Mouse (Mus musculus): ENCODE data around the gene Cped1.

The Cped1 gene

DNA sequence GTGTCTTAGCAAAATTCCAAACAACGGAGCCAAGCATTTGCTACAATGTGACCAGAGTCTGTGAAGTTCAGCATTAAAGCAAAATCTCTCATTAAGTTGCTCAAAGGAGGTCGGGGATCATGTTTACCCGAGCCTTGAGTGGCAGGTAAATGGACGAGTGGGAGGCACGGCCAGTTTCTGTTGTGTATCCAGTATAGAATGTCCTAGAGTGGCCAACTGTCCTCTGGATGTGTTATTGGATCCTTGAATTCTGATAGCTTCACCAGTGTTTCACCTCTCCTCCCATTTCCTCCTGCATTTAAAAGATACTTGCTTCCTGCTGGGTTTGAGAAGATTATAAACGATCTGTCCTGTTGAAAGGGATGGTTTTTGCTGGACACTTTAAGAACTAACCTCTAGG lies 14.4 kb downstream of the Cped1 start:
- in situ Hi-C loops (cut with MboI, MseI), result no loop called here

DNA sequence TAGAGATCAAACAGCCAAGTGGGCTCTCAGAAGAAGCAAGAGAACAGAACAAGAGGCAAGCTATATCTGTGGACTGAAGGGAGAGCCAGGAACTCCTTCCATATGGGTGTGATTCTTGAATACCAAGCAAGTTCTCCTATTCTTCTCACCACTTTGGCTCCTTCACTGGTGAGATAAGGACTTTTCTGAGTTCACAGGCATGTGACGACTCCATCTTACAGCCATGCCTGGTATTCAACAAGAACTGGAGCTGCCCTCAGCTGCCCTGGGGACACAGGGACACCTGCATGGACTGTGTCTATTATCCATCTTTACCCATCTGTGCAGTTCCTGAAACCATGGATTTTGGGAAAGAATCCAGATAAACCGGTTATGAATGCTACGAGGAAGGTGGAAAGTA lies 15.2 kb downstream of the Cped1 start:
- in situ Hi-C loops (cut with MboI, MseI), result no loop called here

- in situ Hi-C loops (cut with MboI, MseI), result no loop called here
Observed at GRCm38 (mm10) chr6:22001284-22001916, 15.7 kb downstream of the Cped1 start.

- in situ Hi-C loops (cut with MboI, MseI), result no loop called here
Observed at GRCm38 (mm10) chr6:22002521-22003199, 16.9 kb downstream of the Cped1 start.

DNA sequence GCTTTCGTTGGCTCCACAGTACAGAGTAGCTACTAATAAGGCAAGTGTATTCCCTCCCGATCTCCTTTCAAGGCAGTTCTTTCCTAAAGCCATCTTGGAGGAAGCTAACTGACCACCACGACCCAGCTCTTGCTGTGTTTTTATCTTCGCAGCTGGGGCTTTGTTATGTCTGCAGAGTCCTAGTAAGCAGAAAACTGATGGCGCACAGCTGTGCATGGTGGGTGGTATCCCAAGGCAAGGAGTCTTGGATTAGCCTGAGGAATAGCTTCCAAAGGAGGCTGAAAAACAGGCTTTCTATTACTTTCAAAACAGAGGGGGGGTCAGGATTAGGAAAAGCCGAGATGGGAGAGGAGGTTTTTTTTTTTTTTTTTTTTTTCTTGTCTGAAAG lies 17.5 kb downstream of the Cped1 start:
- in situ Hi-C loops (cut with MboI, MseI), result no loop called here

GRCm38 (mm10) chr6:22003959-22004543 lies 18.3 kb downstream of the Cped1 start:
- in situ Hi-C loops (cut with MboI, MseI), result no loop called here

GRCm38 (mm10) chr6:22008346-22008745 lies 22.6 kb downstream of the Cped1 start:
- in situ Hi-C loops (cut with MboI, MseI), result no loop called here

- in situ Hi-C loops (cut with MboI, MseI), result no loop called here
Observed at GRCm38 (mm10) chr6:22010258-22010657, 24.5 kb downstream of the Cped1 start.

GRCm38 (mm10) chr6:22010761-22011281 lies 25.1 kb downstream of the Cped1 start:
- in situ Hi-C loops (cut with MboI, MseI), result no loop called here

- in situ Hi-C loops (cut with MboI, MseI), result no loop called here
Observed at GRCm38 (mm10) chr6:22011546-22011945, 25.8 kb downstream of the Cped1 start.

GRCm38 (mm10) chr6:22012099-22012498 lies 26.4 kb downstream of the Cped1 start:
- in situ Hi-C loops (cut with MboI, MseI), result no loop called here

GRCm38 (mm10) chr6:22012501-22012900 lies 26.8 kb downstream of the Cped1 start:
- in situ Hi-C loops (cut with MboI, MseI), result no loop called here

GRCm38 (mm10) chr6:22013394-22013793 lies 27.7 kb downstream of the Cped1 start:
- in situ Hi-C loops (cut with MboI, MseI), result no loop called here

GRCm38 (mm10) chr6:22014291-22014911 lies 28.7 kb downstream of the Cped1 start:
- in situ Hi-C loops (cut with MboI, MseI), result no loop called here

GRCm38 (mm10) chr6:22017631-22018030 lies 31.9 kb downstream of the Cped1 start:
- in situ Hi-C loops (cut with MboI, MseI), result no loop called here

DNA sequence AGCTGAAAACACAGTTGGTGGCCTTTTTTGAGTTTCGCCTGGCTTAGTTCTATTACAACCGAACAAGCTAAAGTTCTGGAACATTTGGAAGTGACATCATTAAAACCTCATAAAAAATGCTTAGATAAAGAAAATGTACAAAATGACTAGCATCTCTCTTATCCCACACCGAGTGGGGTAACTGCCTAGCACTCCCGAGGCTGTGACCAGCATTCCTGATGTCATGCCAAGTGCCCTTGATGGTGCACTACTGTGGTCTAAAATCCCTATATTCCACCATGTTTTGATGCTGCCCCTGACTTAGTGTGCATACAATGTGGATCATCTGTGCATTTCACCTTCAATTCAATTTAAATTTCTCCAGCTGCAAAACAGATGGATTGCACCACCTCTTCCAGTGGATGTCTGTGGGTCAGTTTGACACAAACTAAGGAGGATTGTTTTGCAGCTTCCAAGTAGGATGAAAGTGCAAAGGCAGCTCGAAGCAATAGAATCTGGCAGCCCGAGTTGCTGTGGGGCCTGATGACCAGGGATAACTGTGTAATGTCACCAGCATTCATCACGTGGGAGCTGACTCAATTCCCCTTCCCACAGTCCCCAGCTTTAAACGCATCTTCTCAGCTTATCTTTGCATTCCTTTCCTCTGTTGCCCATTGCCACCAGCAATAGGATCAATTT lies 33.2 kb downstream of the Cped1 start:
- in situ Hi-C loops (cut with MboI, MseI), result no loop called here

DNA sequence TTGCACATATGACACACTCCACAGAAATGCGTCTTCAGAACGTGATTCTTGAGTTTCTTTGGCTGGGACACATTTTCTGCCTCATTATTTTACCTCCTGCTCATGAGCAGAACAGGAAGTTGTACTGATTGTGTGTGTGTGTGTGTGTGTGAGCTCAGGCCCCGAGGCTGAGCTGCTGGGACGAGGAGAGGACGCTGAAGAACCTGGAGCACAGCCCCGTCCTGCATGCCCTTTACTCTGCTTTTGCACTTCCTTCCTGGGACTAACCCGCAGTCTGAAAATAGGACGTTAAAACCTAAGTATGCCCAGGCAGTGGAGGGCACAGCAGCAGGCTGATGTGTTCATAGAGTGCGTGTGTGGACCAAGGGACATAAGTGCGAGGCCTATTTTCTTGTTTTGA lies 33.9 kb downstream of the Cped1 start:
- in situ Hi-C loops (cut with MboI, MseI), result no loop called here

DNA sequence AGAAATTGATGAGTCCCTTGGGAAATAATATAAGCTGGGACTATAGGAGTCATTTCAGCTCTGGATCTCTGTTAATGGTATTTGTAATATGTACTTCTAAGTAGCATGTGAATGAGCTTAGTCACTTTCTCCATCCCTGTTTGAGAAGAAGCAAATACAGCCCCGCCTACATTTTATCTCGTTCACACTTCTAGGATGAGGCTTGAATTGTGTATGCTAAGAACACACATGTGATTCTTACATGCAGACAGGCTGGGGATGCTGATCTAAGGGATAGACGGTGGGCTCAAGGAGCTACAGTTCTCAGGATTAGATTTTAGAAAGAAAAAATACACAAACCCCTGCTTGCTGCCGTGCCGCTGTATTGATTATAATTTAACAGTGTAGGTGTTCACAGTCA lies 35.0 kb downstream of the Cped1 start:
- in situ Hi-C loops (cut with MboI, MseI), result no loop called here

DNA sequence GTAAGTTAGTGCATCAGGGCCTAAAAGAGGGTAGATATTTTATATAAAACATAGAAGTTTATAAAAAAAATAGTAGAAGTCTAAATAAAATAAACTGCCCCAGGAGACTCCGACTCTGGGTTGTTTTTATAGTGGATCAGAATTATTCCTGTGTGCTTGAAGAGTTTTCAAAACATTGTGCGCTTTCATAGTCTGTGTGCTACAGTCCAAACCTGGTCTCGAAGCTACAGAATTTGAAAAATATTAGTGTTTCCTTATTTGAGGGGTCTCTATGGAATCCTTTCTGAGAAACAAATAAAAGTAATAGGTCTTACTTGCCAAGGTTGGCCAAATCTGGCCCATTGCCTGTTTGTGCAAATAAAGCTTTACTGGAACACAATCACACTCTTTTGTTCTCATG lies 35.6 kb downstream of the Cped1 start:
- in situ Hi-C loops (cut with MboI, MseI), result no loop called here

DNA sequence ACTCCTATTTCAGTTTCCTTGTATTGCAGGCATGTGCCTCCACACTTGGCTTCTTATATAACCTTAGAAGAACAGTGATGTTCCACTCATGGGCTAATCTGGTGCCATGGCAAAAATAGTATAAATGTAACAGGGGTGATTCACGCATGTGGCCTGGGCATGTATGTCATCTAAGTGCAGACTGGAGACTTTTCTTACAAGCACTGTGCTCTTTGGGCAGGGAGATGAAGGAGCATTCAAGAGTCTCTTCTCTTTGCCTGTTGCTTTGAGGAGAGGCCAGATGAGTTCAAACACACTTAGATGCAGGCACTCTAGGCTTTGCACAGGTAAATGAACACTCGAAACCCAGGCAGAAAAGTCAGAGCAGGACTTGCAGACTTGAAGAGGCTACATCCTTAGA lies 38.5 kb downstream of the Cped1 start:
- in situ Hi-C loops (cut with MboI, MseI), result no loop called here

DNA sequence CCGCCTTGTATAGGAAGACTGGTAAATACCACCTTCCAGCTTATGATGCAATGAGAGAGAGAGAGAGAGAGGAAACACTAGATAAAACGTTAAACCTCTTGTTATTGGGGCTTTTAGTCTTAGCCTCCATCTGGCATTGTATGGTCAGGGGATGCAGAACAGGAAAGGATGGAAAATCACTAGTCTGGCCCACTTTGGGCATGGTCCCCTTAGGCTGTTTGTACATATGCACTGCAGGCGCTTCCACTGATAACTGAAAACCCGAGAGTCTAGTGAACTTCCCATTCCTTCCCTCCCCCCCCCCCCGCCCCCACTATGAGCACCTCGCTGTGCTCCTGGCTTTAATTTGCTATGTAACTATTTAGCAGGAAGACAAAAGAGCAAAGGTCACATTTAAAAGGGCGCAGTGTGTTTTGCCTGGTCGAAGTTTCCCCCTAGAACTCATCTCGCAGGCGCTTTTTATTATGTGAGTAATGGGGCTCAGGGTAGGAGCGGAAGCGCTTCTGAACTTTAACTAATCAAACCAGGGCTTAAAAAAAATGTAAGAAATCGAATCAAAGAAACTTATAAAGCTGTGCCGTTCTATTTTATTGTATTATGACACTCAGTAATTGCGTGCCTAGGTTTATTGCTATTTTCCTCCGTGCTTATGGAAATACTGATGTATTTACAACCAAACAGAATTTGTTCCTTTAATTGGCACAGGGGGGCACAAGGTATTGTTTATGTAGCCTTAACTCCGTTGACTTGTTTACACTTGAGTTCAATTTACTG lies 40.1 kb downstream of the Cped1 start:
- in situ Hi-C loops (cut with MboI, MseI), result no loop called here

Measured in T-helper 2 cell (primary cell).